Mouse (Mus musculus) heart, embryonic 11.5 days (tissue): Measurements from ENCODE around the gene 1700029F12Rik. TPM values are rescaled to one million over a fixed set of nuclear protein-coding genes. Genes with fewer than 3 reads are reported as not detected.
"Not testable (repeated sequence)": the region's sequence is repeated elsewhere in the genome, so short reads cannot be mapped to it uniquely, and the experiment has no call there.

Source experiments
- ATAC-seq: fragments of 200-750 bp; cut with Nextera tagmentation; replicated peaks from 2 replicates; pipeline ENCODE4 v1.8.0; 2017; ENCODE audit warnings: moderate library complexity; ENCODE audit not compliant: insufficient number of reproducible peaks, low FRiP score, low TSS enrichment
- H3K27ac ChIP-seq: fragments of 300-500 bp; sonication (generic); 2 replicates; pipeline ENCODE4 v1.5.1; 2014; ENCODE audit warnings: mild to moderate bottlenecking, low read depth, low read length
- H3K27me3 ChIP-seq: fragments of 300-500 bp; sonication (generic); 2 replicates; pipeline ENCODE4 v1.6.1; 2014; ENCODE audit warnings: mild to moderate bottlenecking, low read length, mixed read lengths; ENCODE audit not compliant: control insufficient read depth, insufficient read depth
- H3K36me3 ChIP-seq: fragments of 300-500 bp; sonication (generic); 2 replicates; pipeline ENCODE4 v1.6.1; 2014; ENCODE audit warnings: mild to moderate bottlenecking, low read length, moderate library complexity, mixed read lengths; ENCODE audit not compliant: control insufficient read depth, insufficient read depth
- H3K4me1 ChIP-seq: fragments of 300-500 bp; sonication (generic); 2 replicates; pipeline ENCODE4 v1.6.1; 2014; ENCODE audit warnings: low read length; ENCODE audit not compliant: control insufficient read depth, insufficient read depth
- H3K4me2 ChIP-seq: fragments of 300-500 bp; sonication (generic); 2 replicates; pipeline ENCODE4 v1.6.1; 2014; ENCODE audit warnings: mild to moderate bottlenecking, moderate library complexity
- H3K4me3 ChIP-seq: fragments of 300-500 bp; sonication (generic); 2 replicates; pipeline ENCODE4 v1.5.1; 2014; ENCODE audit warnings: low read depth, low read length
- H3K9ac ChIP-seq: fragments of 300-500 bp; sonication (generic); 2 replicates; pipeline ENCODE4 v1.6.1; 2014; ENCODE audit warnings: mild to moderate bottlenecking, low read depth, low read length, moderate library complexity
- H3K9me3 ChIP-seq: fragments of 300-500 bp; sonication (generic); replicated peaks from 2 replicates; pipeline ENCODE4 v1.6.1; 2016; ENCODE audit warnings: low read length; ENCODE audit not compliant: control insufficient read depth
- WGBS: fragments of 180-500 bp; shearing (Covaris S2); extraction: QIAGEN DNeasy Blood & Tissue Kit; methylation state at CpG from one replicate; pipeline ENCODE4 v1.1.7; 2014; ENCODE audit not compliant: insufficient replicate concordance; 5-methylcytosine and 5-hydroxymethylcytosine counted together
- polyA plus RNA-seq: library from polyadenylated mRNA; unstranded; fragments of >200 nt; fragmentation: Nextera tagmentation; extraction: Ambion mirVana; gene quantifications from 2 replicates; pipeline ENCODE4 v1.2.1, GENCODE M21; 2014

1700029F12Rik gene
- polyA plus RNA-seq, 1 experiment from 2014 or later = not detected

DNA sequence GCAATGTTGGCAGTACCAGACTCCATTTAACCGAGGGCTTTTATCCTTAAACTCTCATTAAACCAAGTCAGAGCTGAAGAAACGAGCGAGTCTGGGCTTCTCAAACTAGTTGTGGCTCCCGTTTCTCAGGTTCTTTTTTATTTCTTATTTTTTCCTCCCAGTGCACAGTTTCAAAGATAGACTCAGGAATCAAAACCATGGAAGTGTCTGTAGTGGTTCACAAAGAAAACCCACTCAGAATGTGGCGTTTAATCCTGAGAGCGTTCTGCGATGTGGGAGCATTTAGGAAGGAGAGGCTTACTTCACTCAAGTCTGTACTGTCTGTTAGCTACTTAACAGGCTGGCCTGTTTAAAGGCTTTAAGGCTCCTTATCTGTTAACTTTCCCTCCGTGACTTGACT is 34.0 kb upstream of the 1700029F12Rik start:
- Histone ChIP-seq H3K9me3 (no peaks in the 10 kb centered on the region), H3K4me1 (0 out of 2 replicates have a peak, but pooled peaks cover 6% of the 10 kb centered on the region), H3K36me3 (no peaks in the 10 kb centered on the region), H3K27ac (no peak overlapping the region), H3K9ac (peak overlapping the region; percentile 54), H3K4me3 (peak overlapping the region; percentile 25), H3K4me2 (peak overlapping the region; percentile 39), H3K27me3 (no peaks in the 10 kb centered on the region)
- ATAC-seq = no peak
- 34% methylated on average over 8 of the region's 8 CpGs for WGBS

DNA sequence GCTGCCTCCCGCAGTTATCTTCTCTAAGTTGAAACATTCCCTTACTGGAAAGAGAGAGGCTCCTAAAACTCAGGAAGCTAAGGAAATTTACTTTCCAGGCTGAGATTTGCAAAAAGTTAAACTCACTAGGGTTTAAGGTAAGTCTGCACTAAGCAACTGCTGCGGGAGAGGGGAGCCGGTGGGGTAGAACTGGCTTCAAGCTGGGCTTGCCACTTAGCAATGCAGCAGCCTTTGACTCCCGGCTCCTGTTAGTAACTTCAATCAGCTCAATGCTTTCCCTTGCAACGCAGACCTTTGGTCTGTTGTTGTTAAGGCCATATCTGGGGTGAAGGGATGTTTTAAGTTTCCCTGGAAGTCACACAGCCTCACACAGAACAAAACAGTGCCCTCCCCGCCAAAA is 33.5 kb upstream of the 1700029F12Rik start:
- WGBS = 7% methylated on average over 6 of the region's 6 CpGs
- H3K4me3 ChIP-seq = peak overlapping the region; percentile 25
- no peak for ATAC-seq

GRCm38 (mm10) chr13:97066649-97067550 is 32.7 kb upstream of the 1700029F12Rik start, which contains the start of gene Fam169a:
Gene Fam169a, plus strand, starts transcription at chr13:97067286.
- ATAC-seq = peak; percentile 75
- WGBS = 49% methylated on average over 15 of the region's 15 CpGs
- peak within 1 kb of the TSS; percentile 66 for H3K27ac ChIP-seq
- no peaks in the 10 kb centered on the region for H3K36me3 ChIP-seq
- H3K9ac ChIP-seq = peak within 1 kb of the TSS; percentile 54
- no peaks in the 10 kb centered on the region for H3K9me3 ChIP-seq
- 0 out of 2 replicates have a peak, but pooled peaks cover 6% of the 10 kb centered on the region for H3K4me1 ChIP-seq
- H3K4me2 ChIP-seq = peak within 1 kb of the TSS; percentile 39
- H3K4me3 ChIP-seq = peak within 1 kb of the TSS; percentile 25
- H3K27me3 ChIP-seq = no peaks in the 10 kb centered on the region

More for the DNA sequence above, 33.5 kb upstream of the 1700029F12Rik start:
- Histone ChIP-seq H3K27me3 (no peaks in the 10 kb centered on the region), H3K9ac (peak overlapping the region; percentile 54), H3K4me1 (0 out of 2 replicates have a peak, but pooled peaks cover 6% of the 10 kb centered on the region), H3K27ac (peak overlapping the region; percentile 66; the same call in 1 of the 2 replicates), H3K36me3 (no peaks in the 10 kb centered on the region), H3K9me3 (no peaks in the 10 kb centered on the region), H3K4me2 (peak overlapping the region; percentile 39)

GRCm38 (mm10) chr13:97064844-97065621 is 30.9 kb upstream of the 1700029F12Rik start:
- 38% methylated on average over 18 of the region's 18 CpGs for WGBS
- not testable (repeated sequence) for H3K27ac ChIP-seq, H3K9ac ChIP-seq, H3K4me3 ChIP-seq, H3K36me3 ChIP-seq, H3K9me3 ChIP-seq, H3K27me3 ChIP-seq, H3K4me1 ChIP-seq
- ATAC-seq = 0 out of 2 replicates have a peak, but pooled peaks have one; percentile 8
- H3K4me2 ChIP-seq = peak overlapping the region; percentile 39

DNA sequence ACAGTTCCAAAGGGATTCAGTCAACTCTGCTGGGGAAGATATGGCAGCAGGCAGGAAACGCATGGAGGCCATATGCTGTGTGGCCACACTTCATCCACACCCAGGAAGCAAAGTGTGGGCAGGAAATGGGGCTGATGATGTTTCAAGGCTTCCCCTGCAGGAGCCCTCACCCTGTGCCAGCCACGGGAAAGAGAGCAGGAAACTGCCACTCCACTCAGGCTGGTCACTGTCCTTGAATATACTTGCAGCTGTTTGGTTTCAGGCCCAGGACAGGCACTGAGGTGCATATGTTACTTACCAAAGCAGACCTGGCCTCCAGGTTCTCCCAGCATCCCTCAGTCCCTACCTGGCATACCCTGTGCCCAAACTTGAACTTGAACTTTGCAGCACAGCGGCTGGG is 30.3 kb upstream of the 1700029F12Rik start:
- H3K27me3 ChIP-seq = no peaks in the 10 kb centered on the region
- no peak for ATAC-seq
- H3K36me3 ChIP-seq = no peaks in the 10 kb centered on the region
- no peak overlapping the region for H3K4me3 ChIP-seq
- H3K9ac ChIP-seq = no peak overlapping the region
- 0 out of 2 replicates have a peak overlapping the region, but pooled peaks have one; percentile 46 for H3K27ac ChIP-seq
- H3K4me1 ChIP-seq = 0 out of 2 replicates have a peak, but pooled peaks cover 6% of the 10 kb centered on the region
- no peaks in the 10 kb centered on the region for H3K9me3 ChIP-seq
- 50% methylated on average over 3 of the region's 3 CpGs for WGBS
- peak overlapping the region; percentile 39 for H3K4me2 ChIP-seq

- no peak for ATAC-seq
- H3K27me3 ChIP-seq = no peaks in the 10 kb centered on the region
- H3K27ac ChIP-seq = no peak overlapping the region
- H3K9ac ChIP-seq = no peak overlapping the region
- 0 out of 2 replicates have a peak, but pooled peaks cover 6% of the 10 kb centered on the region for H3K4me1 ChIP-seq
- no peaks in the 10 kb centered on the region for H3K36me3 ChIP-seq
- H3K4me3 ChIP-seq = no peak overlapping the region
- no peaks in the 10 kb centered on the region for H3K9me3 ChIP-seq
- 74% methylated on average over 2 of the region's 2 CpGs for WGBS
- no peak overlapping the region for H3K4me2 ChIP-seq
Observed at GRCm38 (mm10) chr13:97063431-97063830, 29.3 kb upstream of the 1700029F12Rik start.

- Histone ChIP-seq H3K27ac (no peak overlapping the region), H3K36me3 (no peaks in the 10 kb centered on the region), H3K4me3 (no peak overlapping the region), H3K4me1 (0 out of 2 replicates have a peak, but pooled peaks cover 2% of the 10 kb centered on the region), H3K4me2 (no peak overlapping the region), H3K9me3 (no peaks in the 10 kb centered on the region), H3K27me3 (no peaks in the 10 kb centered on the region), H3K9ac (no peak overlapping the region)
- ATAC-seq = no peak
- 88% methylated on average over 3 of the region's 3 CpGs for WGBS
Observed at GRCm38 (mm10) chr13:97062151-97062550, 28.0 kb upstream of the 1700029F12Rik start.

DNA sequence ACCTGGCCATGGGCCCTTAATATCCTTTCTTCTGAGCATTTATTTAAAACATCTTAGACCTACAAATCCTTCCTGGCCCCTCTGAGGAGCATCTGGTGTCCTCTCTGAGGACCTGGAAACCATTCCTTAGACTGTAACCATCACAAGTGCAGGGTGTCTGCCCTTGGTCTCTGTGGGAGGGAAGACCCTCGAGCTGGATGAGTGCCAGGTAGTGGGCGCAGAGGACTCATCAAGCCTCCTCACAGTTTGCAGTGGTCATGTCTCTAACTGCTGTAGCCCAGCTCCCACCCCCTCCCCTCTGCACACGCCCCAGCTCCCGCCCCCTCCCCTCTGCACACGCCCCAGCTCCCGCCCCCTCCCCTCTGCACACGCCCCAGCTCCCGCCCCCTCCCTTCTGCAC is 26.2 kb upstream of the 1700029F12Rik start:
- no peaks in the 10 kb centered on the region for H3K27me3 ChIP-seq
- 0 out of 2 replicates have a peak, but pooled peaks cover 2% of the 10 kb centered on the region for H3K4me1 ChIP-seq
- H3K27ac ChIP-seq = no peak overlapping the region
- no peaks in the 10 kb centered on the region for H3K9me3 ChIP-seq
- H3K4me3 ChIP-seq = no peak overlapping the region
- no peak overlapping the region for H3K4me2 ChIP-seq
- ATAC-seq = no peak
- no peak overlapping the region for H3K9ac ChIP-seq
- no peaks in the 10 kb centered on the region for H3K36me3 ChIP-seq
- WGBS = 36% methylated on average over 4 of the region's 8 CpGs
